Mouse (Mus musculus): Measurements from ENCODE around the gene Upk1a.

Upk1a gene

DNA sequence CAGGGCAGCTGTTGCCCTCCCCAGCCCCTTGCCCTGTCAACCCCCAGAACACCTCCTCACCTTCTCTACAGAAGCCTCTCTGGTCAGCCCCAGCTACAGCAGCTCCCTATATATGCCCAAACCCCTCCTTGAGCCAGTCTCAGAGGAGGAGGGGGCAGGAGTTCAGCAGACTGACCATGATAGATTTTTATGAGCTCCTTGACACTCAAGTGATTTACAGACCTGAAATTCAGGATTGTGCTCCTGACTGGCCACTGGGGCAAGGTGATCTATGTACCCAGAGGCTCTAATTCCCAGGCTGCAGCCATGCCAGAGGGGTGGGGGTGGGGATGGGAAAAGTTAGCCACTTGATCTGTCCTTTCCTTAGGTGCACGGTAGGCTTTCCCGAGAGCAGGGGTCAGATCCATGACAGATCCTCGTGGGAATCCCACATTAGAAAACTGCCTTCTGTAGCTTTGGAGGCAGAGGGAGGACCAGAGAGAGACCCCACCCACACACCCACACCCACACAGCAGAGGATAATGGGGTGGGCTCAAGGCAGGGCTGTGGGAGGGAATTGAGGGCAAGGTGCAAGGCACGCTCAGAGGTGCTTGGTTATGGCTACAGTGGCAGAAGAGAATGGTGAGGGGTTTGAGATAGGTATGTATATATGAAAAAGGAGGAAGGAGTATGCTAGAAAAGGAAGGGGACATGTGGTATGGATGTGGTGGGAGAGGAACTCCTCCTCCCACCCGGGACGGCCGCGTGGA lies at the start of gene Upk1a:
Gene Upk1a, minus strand, starts transcription at position 194 of the 749 bp plus-strand sequence.
- DNase-seq: no peak

DNA sequence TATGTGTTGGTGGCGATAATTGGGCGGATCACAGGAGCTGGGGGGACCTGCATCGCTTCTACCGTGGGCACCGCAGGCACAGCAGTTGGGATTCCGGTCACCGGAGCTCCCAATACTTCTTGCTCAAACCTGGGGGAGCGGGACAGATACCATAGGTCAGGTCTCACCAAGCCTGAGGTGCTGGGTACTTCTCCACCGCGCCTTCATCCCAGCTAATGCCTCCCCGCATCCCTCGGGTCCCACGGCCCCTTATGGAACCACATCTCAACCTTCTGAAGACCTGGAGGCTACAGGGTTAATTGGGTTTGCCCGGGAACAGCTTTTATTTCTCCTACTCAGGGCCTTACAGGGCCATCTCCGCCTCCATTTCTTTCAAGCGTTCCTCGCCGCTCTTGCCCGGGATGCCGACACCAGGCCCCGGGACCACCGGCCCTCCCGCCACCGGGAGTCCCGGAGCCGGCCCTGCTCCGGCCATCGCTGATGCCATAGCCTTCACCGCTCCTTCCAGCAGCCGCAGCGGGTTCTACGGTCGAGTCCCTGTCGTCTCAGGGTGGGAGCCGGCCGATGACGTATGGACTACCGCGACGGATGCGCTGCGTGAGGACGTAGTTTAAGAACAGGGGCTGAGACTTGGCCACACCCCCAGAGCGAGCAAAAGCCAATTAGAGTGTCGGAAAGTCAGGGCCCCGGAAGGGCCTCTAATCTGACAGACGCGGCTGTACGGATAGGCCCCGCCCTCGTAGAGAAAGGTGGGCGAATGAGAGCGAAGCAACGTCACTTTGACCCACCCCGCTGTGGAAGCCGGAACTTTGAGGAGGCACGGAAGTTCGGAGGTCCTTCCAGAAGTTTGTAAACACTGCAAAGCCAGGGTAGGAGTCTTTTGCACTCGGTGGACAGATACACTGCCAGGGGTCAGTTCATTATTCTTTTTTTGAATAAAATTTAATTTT lies 37.2 kb upstream of the Upk1a start, which contains the start of gene Rbm42:
Gene Rbm42, minus strand, starts transcription at position 727 of the 950 bp plus-strand sequence.
- peak; percentile 99 for DNase-seq

DNA sequence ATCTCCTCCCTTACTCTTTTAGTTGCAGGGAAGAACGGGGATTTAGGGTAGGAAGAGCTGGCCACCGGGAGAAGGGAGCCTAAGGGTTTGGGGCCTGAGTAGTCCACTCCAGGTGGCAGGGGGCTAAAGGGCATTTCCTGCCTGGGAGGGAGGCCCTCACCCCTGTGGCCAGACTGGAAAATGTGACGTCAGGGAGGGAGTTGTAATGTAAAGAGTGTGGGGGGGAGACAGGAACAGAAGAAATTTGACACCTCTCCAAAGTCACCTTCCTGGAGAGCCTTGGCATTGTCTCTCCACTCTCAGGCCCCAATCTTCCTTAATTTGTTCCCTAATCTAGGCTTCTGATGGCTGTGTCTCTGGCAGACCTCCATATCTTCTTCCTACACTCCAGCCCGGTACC lies 26.4 kb upstream of the Upk1a start:
- no peak for DNase-seq

DNA sequence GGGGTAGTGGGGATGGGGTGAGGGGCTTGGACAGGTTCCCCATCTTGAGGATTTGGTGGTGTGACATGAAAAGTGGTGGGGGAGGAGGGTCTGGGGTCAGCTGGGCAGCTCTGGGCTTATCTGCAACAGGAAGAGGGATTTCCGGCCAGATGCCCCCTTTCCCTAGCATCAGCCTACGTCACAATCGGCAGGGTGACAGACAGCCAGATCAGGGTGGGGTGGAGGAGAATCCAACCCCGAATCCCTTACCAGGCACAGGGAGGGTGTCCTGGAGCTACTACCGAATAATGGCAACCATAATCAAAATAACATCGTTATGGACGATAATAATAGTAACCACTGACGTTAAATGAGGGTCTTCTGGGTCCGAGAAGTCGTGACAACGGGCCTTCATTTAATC lies 23.7 kb upstream of the Upk1a start:
- DNase-seq: no peak

DNA sequence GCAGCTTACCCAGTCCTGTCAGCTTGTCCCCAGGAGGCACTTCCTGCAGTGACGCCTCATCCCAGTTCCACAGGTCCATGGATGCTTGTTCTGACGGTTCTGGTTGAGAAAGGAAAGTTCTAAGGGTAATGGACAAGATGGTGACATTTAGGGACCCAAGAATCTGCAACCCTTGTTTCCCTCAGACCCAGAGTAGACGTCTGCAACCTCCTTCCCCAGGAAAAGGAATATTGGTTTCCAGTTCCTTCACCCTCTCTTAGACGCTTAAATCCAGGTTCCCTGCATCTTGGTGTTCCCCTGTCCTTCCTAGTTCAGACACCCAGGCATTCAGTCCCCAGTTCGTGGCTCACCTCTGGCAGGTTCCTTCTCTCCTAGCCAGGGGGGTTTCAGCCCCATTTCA lies 23.1 kb upstream of the Upk1a start, which contains the start of gene Etv2:
Gene Etv2, minus strand, starts transcription at position 101 of the 400 bp plus-strand sequence.
- DNase-seq: no peak

DNA sequence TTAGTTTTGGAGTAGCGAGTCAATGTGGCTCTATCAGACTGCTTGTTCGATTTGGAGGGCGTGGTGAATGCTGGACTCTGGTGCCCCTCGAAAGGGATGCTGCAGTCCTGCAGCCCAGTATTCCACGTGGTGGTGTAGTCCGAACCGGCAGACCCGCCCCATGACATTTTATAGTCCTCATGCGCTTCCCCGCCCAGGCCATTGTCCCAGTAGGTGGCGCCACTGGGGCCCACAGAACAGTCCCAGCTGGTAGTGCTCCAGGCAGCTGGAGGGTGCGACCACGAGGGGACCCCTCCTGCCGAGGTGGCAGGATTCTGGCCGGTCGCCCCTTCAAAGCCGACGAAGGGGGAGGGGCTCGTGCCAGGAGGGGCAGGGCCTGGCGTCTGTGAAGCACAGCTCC lies 22.0 kb upstream of the Upk1a start:
- DNase-seq: no peak

DNA sequence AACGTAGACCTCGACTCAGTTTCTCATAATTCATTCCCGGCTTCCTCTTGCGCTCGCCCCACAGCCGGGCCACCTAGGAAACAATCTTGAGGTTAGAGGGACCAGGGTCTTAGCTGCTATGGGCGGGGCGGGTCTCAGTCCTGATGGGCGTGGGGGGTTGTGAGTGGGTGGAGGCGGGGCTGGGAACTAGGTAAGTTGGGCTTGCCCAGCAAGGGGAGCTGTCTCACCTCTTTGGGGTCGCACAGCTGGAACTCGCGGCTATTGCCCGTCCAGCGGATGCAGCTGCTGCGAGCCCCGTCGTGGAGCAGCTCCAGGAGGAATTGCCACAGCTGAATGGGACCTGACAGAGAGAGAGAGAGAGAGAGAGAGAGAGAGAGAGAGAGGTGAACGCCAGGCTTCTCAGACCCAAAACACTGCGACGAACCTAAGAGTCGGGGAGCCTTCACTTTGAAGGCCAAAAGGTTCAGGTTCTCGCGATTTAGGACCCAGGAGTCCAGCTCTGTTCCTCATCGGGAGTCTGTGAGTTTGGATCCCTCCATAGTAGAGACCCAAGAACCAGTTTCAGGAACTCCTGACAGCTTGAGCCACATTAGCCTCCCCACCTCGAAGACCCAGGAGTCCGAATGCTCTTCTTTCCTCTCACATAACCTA lies 21.2 kb upstream of the Upk1a start:
- no peak for DNase-seq

DNA sequence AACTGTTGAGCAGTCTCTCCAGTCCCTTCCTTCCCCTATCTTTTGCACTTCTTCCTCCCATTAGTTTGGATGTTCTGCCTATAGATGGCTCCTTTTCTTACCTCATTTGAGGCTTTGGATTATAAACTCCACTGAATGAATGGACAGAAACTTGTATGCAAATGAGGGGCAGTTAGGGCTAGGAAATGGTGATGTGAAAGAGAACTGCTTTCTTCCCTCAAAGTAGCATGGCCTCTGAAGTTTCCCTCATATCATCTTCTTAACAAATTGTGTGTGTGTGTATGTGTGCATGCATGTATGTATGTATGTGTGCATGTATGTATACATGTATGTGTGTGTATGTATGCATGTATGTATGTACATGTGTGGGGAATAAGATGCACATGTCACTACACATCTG lies 16.4 kb upstream of the Upk1a start:
- no peak for DNase-seq

DNA sequence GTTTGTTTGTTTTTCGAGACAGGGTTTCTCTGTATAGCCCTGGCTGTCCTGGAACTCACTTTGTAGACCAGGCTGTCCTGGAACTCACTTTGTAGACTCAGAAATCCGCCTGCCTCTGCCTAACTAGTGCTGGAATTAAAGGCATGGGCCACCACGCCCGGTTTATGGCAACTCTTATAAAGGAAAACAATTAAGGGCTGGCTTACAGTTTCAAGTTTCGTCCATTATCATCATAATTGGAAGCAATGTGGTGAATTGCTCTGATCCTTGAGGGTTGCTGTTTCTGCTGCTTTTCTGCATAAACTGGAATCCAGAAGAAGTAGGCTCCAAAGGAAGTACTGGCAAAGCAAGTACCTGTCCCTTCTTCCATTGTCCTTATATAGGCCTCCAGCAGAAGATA lies 14.0 kb upstream of the Upk1a start:
- no peak for DNase-seq

DNA sequence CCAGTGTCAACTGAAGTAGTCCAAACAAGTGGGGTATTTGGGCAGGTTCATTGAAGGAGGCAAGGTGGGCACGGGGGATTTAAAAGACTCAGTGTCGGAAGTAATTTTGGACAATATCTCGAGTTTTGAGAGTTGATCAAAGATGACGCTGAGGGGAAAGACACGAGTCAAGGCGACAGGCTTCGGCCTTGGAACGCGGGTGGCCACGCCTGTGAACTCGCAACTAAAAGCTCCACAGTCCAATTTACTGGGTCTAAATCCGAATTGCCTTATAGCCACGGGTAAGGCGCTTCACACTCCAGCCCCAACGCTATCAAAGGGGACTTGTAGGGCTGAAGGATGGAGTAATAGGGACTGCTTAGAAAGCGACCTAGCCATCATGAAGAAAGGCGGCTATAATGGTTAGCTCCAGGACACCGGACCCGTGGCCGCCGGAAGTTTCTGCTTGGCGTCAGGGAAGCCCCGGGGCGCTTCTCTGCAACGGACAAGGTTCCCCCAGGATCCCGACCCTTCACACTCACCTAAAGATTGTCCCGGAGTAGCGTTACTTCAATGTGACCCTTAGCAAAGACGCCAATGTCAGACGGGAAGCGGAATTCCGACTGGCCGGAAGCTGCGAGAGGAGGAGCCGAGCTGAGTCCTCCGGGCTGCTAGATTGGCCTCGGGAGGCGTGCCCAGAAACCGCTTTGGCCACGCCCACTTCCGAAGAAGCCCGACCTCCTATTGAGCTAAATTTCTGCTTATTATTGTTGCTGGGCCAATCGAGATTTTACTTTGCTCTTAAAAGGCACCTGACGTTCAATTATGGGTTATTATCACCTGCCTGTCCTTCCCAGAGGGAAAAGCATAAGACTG lies 13.1 kb upstream of the Upk1a start, which contains the start of gene Cox6b1:
Gene Cox6b1, minus strand, starts transcription at position 622 of the 855 bp plus-strand sequence.
- DNase-seq: peak; percentile 89

DNA sequence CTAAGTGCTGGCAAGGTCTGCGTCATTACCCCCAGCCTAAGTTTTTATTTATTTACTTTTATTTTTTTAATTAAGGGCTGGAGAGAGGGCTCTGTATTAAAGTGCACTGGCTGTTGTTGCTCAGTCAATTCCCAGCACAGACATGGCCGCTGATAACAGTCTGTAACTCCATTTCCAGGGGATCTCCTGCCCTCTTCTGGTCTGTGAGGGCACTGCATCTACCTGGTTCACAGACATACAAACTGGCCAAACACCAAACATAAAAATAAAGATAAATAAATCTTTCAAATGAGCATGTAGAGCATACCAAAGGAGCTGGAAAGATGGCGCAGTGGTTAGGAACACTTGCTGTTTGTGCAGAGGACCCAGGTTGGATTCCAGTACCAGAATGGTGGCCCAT lies 6.6 kb upstream of the Upk1a start:
- no peak for DNase-seq

DNA sequence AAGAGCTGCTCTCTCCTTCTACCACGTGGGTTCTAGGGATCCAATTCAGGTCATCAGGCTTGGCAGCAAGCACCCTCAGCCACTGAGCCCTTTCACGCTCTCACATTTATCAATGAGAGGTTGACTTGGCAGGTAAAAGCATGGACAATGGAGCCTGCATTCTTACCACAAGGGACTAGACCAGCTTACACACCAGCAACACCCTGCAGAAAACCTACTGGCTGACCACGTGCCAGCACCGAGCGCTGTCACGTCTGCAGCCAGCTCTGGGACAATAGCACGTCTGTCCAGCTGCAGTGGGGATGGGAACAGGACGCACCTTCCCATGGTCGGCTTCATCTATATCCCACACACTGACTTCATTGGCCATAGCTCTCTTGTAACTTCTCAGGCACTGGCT lies 6.0 kb upstream of the Upk1a start:
- DNase-seq: no peak

DNA sequence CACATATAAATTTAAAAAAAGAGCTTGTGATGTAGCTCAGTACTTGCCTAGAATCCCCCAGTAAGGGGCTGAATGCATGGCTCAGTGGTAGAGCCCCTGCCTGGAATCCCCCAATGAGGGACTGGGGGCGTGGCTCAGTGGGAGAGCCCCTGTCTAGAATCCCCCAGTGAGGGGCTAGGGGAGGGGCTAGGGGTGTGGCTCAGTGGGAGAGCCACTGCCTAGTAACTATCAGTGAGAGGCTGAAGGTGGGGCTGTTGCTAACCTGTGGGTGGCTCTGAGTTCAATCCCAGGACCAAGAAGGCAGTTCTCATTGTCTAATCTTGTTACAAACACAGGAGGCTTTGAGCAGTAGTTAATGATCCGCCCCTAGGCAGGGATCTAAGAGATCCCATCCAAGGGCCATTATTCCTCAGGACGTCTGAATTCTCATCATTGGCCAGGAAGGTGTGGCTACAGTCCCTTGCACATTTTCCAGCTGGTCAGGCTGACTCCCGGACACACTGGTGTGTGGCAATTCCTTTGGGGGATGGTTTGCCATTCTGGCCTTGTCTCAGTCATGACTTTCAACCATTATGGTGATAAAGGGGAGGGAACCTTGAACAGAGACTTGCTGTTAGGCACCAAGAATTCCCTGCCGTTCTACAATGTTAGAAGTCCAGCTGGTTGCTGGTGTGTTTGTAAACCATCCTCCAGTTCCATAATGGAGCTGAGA lies 2.6 kb upstream of the Upk1a start:
- DNase-seq: no peak

DNA sequence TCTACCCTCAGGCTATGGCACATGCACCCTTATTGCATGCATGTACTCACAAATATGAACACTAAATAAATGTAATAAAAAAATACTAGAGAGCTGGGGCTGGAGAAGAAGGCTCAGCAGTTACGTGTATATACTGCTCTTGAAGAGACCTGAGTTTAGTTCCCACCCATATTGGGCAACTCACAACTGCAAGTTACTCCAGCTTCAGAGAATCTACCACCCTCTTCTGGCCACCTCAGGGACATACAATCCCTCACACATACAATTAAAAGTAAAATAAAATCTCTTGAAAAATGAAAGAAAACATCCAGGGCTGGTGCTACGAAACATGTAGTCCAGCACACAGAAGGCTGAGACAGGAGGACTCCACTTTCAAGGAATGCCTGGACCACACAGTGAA lies 1.8 kb upstream of the Upk1a start:
- DNase-seq: no peak

DNA sequence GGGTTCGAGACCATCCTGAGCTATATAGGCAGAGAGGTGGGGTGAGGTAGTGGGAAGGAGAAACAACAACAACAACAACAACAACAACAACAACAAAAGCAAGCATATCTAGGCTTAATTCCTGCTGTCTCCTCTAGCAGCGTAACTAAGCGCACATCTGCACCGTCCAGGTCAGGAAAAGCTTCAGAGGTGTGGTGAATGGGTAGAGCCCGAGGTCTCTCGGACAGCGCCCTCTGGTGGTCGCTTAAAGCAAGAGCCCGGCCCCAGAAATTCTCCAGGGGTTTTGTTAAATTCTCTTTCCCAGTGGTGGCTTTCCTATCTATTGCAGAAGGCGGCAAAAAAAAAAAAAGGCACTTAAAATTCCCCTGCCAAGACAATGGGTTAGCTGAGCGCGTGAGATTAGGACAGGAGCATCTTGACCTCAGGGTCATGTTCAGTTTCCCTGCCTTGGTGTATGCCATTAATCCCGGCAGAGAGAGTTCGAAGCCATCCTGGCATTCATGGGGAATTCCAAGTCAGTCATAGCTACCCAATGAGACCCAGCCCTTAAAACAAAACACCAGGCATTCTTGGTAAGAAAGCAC lies 974 bp upstream of the Upk1a start:
- DNase-seq: no peak

DNA sequence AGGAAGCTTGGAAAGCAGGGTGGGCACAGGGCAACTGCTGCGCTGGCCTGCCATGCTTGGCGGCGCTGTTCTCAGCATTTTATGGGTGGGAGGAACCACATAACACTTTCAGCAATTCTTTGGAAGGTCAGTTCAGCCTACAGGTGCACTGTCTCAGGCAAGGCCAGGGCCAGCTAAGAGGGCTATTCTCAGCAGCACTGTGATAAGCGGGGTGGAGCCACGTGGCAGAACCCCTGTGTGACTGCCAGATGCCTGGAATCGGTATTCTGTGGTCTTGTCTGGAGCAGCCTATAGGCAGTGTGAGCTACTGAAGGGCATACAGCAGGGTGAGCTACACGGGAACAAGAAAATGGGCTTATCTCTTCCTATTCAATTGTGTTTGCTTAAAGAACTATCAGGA lies 2.6 kb downstream of the Upk1a start:
- no peak for DNase-seq

DNA sequence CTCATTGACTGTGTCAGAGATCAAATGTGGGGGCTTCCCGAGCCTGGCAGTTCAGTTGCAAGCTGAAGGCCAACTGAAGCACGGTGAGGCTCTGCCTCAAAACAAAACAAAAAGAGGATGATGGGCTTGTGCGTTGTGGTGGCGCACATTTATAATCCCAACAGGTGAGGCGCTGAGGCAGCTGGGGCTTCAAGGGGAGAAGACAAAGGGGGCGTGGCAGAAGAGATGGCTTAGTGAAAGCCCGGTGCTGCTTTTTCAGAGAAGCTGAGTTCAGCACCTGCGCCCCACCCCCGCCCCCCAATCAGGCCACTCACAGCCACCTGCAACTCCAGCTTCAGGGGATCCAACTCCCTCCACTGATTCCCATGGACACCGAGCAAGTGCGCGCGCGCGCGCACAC lies 4.2 kb downstream of the Upk1a start:
- no peak for DNase-seq

DNA sequence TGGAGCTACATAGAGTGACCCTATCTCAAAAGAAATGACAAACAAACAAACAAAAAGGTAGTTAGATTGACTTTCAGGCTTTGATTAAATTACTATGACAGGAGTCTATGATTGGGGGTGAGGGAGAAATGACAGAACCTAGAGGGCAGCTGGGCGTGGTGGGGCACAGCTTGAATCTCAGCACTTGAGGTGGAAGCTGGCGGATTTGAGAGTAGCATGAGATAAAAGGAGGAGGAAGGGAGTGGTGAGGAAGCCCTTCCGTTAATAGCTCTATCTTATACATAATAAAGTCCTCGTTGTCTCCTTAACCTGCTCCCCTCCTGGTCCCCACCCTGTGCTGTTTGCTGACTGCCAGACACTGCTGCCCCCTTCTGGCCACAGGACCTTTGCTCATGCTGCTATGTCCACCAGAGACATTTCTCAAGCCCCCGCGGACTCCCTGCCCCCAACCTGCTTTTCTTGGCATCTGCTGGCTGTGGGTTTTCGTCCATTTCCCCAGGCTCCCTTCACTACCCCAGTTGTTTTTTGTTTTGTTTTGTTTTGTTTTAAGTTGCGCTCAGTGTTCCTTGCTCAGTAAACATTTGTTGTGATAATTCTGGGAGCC lies 4.8 kb downstream of the Upk1a start:
- no peak for DNase-seq

DNA sequence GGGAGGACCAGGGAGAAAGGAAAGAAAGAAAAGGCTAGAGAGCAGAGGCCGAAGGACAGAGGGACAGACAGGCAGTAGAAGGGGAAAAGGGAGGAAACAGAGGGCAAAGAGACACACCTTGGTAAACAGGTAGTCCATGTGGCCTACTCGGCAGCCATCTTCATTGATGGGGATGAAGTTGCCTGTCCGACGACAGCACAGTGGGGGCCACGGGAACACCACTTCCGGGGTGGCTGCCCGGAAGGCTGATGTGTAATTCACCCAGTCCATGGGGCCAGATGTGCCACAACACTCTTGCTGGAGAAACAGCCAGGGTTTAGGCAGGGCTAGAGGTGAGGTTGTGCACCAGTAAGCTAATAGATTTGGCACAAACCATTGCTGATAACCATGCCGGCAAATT lies 7.7 kb downstream of the Upk1a start:
- DNase-seq: no peak

DNA sequence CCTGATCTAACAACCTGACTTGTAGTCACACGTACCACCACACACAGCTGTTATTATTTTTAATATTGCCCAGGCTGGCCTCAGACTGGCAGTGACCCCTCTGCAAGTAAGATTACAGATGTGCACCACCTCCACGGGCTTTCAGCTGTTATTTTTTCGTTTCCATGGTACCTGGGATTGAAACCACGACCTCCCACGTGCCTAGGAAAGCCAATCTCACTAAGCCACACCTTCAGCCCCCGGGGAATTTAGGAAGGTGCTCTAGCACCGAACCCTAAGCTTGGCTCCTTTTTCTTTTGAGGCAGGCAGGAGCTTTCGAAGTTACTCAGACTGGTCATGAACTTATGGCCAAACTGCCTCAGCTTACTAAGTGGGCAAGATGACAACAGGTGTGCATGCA lies 8.2 kb downstream of the Upk1a start:
- no peak for DNase-seq

DNA sequence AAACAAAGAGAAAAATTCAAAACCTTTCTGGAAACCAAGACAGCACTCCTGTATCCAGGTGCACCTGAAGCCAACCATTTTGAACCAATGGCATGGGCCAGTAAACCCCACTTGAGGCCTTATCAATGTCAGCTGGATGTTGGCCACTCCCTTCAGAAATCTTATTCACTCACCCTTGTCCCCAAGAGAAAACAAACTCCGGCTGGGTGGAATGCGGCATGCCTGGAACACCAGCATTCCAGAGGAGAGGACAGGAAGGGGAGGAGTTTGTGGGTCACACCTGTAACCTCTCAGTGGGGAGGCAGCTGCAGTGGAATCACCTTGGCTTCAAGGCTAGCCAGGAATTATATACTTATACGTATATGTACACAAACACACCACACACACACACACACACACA lies 10.1 kb downstream of the Upk1a start:
- no peak for DNase-seq

All from layer of hippocampus, adult 9-11 months (tissue).